Mouse (Mus musculus): ENCODE data around the gene Pfkfb4.

Pfkfb4 gene

DNA sequence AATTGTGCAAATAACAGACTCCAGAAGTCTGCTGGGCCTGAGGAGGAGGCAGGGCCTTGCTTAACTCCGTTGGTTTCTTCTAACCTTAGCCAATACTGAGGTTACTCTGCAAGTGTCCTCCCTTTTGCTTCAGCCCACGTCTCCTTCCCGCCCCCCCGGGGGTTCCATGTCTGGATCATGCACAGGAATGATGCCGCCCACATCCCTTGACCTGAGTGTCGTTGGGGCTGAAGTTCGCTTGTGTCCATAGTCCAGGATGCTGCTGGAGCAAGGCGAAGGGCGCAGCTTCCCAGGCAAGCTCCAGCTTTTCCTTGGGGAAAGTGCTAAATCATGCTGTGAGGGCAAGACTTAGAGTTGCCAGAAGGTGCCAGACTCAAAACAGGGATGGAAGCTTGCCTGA, 4.8 kb downstream of the Pfkfb4 start:
- DNase-seq (ENCODE audit: low spot score), result peak; percentile 76

DNA sequence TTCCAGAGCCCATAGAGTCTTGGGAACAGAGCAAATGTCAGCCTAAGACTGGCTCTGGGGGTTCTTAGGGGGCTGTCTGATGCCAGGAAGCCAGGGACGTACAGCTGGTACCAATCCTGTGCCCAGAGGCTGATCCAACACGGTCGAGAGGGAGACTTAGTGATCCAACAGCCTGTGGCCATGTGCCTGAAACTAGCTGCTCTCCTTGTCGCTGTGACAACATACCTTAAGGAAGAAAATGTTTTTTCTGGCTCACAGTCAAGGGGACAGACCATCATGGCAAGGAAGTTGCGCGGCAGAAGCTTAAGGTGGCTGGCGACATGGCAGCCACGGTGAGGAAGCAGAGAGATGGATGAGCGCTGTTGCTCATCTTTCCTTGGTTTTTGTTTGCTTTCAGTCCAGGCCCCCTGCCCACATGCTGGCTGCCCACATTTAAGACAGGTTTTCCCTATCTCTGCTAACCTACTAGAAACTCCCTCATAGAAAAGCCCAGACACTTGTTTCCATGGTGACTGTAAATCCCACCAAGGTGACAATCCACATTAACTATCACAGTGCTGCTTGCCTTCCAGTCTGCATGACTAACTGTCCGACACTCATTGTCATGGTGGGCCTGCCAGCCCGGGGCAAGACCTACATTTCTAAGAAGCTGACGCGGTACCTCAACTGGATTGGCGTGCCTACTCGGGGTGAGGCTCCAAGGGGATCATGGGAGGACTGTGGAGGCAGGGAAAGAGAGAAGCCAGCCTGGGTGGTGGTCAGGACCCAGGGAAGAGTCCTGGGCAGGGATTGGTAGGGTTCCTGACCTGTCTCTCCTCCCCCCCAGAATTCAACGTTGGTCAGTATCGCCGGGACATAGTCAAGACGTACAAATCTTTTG, 6.9 kb downstream of the Pfkfb4 start:
- no peak for DNase-seq (ENCODE audit: low spot score)

DNA sequence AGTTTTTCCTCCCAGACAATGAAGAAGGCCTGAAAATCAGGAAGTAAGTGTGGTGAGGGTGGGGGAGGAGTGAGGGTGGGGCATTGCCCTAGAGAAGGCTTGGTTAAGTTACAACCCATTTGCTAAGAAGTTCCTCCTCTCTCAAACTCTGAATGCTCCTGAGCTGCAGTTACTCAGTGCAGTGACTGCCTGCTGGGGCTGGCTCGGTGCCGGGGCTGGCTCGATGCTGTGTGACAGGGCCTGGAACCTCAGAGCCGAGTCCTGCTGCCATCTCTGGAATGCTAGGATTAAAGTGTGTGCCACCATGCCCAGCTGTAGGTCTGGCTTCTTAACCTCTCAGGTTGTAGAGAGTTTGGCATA, 7.6 kb downstream of the Pfkfb4 start:
- DNase-seq (ENCODE audit: low spot score), result no peak

DNA sequence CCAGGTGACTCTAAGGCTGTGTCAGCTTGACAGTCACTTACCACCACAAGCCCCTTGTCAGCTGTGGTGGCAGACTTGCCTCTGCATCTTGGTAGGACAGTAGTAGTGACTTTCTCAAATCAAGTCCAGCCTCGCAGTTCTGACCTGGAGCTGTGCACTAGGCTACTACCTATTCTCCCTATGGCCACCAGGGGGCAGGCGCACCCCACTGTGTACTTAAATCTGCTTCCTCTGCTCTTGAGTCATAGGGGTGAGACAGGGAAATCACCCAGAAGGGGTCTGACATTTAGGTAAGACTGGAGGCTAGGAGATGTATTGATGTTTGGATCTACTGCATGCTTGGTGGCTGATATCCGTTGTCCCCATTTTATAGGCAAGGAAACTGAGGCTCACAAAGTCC, 9.1 kb downstream of the Pfkfb4 start:
- peak; percentile 54 for DNase-seq (ENCODE audit: low spot score)

DNA sequence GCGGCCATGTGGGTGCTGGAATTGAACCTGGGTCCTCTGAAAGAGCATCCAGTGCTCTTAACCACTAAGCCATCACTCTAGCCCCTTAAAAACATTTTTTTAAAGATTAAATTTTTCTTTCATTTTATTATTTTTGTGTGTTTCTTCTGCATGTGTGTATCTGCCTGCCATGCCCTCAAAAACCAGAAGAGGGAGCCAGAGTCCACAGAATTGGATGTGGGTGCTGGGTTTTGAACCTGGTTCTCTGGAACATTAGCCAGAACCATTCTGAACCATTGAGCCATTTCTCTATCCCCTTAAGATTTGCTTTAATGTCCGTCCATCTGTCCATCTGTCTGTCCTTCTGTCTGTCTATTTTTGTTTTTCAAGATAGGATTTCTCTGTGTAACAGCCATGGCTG, 11.6 kb downstream of the Pfkfb4 start:
- no peak for DNase-seq (ENCODE audit: low spot score)

DNA sequence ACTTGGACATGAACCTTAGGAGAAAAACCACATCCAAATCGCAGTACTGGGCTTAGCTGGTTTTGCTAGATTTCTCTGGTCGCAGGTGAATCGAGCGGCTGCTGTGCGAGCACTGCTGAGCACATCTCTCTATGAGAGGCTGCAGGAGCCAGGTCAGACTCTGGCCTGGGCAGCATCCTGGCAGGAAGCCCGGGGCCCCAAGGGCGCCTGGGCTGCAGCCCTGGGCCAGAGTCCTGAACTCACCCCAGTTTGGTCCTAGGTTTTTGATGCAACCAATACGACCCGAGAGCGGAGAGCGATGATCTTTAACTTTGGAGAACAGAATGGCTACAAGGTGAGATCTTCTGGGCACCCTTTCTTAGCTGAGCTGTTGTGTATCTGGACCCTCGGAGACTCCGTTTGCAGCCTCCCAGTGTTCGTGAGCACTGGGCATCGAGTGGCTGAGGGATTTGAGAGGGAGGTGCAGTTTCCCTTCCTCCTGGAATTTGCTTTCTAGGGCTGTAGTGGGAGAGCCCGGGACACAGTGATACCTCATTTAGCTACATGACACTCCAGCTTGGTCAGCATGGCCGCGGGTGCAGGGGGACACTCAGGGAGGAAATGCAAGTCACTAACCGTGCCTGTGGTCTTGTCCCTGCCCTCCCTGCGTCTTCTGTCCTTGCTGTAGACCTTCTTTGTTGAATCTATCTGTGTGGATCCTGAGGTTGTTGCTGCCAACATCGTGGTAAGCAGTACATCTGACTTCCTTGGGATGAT, 15.6 kb downstream of the Pfkfb4 start:
- DNase-seq (ENCODE audit: low spot score), result no peak

DNA sequence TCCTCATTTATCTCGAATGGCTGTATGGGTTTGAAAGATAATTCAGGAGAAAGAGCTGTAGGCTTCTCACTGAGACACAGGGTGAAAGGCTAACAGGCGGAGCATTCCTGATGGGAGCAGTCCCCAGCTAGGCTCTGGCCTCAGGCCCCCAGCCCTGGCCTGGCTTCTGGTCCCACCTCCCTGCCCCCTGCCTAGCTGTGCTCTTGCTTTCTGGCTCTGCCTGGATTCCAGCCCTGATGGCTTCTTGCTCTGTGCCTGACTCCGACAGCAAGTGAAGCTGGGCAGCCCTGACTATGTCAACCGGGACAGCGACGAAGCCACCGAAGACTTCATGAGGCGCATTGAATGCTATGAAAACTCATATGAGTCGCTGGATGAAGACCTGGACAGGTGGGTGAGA, 16.5 kb downstream of the Pfkfb4 start:
- no peak for DNase-seq (ENCODE audit: low spot score)

DNA sequence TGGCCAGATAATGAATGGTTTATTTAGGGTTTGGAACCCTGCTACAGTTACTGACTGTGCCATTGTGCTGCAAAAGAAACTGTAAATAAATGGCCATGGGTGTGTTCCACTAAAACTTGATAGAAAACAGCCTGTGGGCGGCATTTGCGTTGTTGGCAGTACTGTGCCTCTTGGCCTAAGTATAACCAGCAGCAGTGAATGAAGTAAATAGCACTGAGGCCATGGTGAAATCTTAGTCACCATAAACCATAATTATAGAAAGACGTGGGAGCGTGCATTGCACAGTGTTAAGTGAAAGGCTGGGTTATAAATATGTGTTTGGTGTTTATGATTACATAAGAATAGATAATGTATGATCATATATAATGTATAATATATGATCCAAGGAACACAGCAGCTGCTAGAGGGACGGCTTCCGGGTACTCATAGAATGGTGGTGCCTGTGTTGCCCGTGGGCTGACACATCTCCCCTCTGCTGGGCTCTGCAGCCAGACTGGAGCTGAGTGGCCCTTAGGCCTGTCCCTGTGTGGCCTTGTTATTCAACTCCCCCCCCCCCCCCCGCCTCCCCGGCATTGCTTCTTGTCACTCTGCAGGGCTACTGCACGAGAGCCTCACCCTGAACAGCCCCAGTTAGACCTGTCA, 17.5 kb downstream of the Pfkfb4 start:
- DNase-seq (ENCODE audit: low spot score), result no peak

DNA sequence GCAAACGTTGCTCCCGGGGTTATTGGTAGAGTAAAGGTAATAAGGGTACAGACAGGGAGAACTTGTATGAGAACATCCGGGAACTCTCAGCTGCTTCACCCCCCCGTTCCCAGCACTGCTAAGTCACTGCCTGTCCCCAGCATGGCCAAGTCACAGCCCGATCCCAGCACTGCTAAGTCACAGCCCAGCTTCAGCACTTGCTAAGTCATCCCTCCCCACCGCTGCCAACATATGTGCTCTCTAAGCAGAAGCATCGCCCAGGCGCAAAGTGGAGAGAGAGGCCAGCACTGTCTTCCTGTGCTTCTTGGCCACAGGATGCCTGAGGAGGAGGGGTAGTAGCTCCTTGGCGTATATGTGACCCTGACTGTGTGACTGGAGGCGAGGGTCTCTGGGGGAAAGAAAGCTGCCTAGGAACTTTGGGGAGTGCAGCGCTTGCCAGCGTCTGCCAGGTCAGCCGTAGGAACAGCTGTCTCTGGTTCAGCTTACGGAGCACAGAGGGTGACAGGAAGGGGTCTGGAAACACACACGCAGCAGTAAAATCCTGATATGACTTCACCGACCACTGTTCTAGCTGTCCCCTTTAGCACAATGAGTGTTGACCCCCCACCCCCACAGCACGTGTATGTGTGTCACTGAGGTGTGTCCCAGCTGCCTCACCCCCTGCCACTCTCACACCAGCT, 18.2 kb downstream of the Pfkfb4 start:
- DNase-seq (ENCODE audit: low spot score), result no peak

DNA sequence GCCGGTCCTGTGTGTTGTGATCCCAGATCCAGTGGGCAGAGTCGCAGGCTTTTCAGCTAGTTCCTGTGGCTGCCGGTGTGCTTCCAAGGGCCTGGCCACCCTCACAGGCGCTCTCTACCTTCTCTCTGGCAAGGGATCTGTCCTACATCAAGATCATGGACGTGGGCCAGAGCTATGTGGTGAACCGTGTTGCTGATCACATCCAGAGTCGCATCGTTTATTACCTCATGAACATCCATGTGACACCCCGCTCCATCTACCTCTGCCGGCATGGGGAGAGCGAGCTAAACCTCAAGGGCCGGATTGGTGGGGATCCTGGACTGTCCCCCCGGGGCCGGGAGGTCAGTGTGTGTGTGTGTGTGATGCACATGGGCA, 18.7 kb downstream of the Pfkfb4 start:
- no peak for DNase-seq (ENCODE audit: low spot score)

DNA sequence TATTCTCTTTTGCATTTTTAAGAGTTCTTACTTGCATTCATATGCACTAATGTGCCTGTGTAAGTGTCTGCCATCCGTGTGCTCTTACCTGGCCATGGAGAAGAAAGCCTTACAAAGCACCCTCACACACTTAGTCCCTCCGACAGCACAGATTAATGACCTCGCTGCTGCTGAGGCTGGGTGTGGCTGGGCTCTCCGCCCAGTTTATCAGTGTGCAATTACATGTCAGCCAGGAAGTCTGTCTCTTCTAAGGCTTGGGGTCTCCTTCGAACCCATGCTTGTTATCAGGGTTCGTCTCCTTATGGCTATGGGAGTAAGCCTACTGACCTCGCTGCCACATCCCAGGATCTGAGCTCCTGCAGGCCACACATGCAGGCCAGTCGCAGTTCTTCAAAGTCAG, 23.8 kb downstream of the Pfkfb4 start:
- DNase-seq (ENCODE audit: low spot score), result no peak

DNA sequence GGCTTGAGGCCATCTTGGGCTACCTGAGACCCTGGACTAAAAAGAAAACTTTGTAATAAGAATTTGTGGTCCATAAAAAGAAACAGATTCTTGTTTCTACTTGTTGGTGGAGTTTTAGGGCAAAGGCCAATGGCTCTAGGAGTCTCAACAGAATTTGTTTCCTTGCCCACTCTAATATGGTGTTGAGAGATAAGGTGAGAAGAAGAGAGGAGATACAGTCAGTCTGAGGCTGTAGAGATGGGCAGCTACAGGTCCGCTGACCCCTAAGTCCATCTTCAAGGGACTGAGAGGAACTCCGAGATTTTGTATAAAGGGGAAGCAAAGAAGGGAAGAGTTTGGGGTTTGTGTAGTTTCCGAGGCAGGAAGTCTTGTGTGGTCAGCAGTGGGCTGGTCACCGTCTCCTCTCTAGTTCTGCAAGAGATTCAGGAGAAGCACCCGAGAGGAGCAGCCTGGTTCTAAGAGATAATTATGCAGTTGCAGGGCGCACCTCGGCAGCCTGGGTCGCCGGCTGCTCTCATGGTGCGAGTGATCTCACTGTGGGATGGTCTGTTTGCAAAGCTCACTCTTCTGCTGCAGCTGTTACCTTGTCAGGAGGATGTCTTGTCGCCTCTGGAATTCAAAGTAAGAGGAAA, 25.5 kb downstream of the Pfkfb4 start:
- no peak for DNase-seq (ENCODE audit: low spot score)

DNA sequence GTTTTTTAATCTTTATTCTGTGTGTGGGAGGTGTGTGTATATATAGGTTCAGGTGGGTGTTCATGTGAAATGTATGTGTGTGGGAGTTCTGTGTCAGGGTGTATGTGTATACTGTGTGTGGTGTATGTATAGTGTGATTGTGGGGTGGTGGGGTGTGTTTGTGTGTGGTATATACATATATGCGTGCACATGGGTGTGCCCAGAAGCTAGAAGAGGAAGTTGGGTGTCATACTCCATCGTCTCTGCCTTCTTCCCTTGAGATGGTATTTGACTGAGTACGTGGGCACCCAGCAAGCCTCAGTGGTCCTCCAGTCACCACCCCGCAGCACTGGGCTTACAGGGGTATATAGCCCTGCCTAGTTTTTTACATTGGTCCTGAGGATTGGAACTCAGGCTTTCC, 29.9 kb downstream of the Pfkfb4 start:
- no peak for DNase-seq (ENCODE audit: low spot score)

DNA sequence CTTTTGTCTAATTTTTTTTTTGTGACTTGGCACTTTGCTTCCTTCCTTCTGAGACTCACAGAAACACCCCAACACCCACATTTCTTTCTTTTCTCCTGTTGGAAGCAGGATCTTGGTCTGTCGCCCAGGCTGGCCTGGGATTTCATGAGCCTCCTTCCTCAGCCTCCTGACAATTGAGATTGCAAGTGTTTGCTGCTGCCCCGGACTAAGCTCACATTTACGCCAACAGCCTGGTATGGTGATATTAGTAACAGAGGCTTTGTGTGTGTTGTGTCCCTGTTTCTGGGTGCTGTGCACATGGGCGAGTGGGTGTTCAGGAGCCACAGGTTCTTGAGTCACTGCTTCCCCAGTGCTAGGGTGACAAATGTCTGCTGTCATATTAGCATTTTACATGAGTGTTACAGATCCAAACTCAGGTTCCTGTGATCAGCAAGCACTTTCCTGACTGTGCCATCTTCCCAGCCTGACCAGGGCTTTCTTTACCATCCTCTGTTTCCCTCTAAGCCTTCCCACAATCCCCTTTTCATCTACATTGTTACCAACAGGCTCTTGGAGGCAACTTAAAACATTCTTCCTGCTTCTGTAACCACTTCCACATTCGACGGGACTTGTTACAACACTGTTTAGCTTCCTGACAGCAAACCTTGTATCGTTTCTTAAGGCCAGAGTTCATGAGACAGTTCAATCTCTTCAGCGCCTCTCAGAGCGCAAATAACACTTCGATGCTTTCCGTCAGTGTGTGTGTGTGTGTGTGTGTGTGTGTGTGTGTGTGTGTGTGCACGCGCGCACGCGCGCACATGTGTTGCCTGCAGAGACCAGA, 31.5 kb downstream of the Pfkfb4 start:
- DNase-seq (ENCODE audit: low spot score), result no peak

DNA sequence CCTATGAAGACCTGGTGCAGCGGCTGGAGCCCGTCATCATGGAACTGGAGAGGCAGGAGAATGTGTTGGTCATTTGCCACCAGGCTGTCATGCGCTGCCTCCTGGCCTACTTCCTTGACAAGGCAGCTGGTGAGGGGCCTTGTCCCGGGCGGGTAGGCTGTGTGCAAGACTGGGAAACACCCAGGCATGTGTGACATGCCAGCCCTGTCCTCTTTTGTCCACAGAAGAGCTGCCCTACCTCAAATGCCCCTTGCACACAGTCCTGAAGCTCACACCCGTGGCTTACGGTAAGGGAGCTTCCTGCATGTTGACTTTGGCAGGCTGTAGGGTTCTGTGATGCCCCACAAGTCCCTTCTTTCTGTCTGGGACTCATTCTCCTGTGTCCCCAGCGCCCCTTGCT, 35.9 kb downstream of the Pfkfb4 start:
- no peak for DNase-seq (ENCODE audit: low spot score)

DNA sequence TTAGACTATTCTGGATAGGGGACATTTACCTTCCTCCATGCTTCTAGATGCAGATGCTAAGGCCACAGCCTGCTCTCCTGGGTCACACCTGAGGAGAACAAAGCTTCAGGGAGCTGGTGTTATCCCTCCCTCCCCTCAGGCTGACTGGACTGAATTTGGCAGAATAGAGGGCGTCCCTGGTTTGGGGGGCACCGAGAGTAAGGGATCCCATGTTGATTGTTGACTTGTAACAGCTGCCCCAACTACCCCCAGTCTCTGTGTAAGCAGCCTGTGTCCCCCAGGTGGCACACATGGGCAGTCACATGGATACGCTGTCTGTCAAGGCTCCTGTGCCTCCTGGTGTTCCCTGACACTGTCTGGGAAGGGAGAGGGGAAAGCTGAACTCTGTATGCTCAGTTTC, 36.8 kb downstream of the Pfkfb4 start:
- no peak for DNase-seq (ENCODE audit: low spot score)

DNA sequence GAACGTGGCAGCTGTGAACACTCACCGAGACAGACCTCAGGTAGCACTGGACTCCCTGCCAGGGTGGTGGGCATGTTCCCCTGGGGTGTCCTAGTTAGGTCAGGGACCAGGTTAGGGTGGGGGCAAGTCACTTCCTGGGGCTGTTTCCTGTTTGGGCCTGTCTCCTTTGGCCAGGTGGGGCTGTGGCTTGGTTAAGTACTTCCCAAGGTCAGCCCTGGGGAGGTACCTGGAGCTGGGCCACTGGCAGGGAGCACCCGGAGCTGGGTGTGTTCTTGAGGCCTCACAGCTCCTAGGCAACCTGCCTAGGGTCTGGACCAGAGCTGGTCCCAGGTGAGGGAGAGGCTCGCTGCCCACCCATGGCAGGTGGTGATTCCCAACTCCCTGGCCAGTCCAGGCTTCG, 37.3 kb downstream of the Pfkfb4 start:
- no peak for DNase-seq (ENCODE audit: low spot score)

DNA sequence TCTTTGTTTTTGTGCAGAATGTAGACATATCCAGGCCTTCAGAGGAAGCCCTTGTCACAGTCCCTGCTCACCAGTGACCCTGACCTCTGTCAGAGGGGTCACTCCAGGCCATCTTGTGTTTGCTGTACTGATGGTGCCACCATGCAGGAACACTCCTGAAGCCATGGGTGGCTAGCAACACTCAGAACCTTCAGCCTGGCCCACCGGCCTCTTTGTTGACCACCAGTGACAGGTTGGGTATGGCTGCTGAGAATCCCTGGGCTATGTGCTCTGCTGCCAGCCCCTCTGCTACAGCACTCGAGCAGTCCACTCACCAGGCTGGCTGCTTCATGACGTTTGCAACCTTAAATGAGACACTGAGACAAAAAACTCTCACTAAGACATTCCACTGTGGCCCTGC, 38.7 kb downstream of the Pfkfb4 start:
- DNase-seq (ENCODE audit: low spot score), result no peak

DNA sequence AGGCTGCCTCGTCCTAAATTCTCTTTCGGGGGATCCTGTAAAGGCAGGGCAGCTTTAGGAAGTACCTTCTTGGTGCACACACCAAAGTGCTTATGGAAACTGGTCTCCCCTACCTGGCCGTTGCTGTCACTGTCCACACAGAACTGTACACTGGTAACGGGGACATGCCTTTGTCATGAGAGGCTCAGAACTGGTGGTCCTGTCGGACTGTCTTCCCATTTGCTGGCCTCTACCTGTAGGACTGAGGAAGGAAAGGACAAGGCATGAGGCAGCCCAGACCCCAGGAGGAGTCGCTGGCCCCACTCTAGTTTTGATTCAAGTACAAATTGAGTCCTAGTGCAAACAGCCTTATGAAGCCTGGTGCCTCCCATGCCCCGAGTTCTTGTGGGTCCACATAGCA, 39.4 kb downstream of the Pfkfb4 start:
- no peak for DNase-seq (ENCODE audit: low spot score)

DNA sequence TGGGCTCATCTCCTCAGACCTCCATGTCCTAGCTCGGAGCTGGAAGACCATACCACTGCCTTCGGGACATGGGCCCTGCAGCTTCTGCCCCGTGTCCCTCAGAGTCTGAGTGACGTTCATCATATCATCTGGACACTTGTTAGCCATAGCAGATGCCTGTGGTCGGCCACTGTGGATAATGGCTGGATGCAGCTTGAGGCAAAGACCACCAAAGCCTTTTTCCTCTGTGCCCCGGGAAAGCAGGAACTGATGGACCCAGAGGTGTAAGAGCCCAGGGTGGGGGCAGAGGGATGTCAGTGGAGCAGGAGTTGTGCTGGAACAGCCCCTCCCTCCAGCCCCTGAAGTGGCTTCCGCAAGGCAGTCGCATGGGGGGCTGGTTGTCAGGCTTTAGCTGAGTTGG, 40.1 kb downstream of the Pfkfb4 start:
- DNase-seq (ENCODE audit: low spot score), result no peak

DNA sequence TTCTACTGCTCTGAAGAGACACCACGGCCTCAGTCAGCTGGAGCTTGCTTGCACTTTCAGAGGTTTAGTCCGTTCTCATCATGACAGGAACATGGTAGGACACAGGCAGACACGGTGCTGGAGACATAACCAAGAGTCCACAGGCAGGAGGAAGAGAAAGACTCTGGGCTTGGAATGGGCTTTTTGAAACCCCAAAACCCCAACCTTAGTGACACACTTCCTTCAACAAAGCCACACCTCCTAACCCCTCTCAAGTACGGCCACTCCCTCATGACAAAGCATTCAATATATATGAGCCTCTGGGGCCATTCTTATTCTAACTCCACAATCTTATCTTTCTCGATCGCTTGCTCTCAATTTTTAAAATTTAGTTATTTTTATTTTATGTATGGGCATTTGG, 40.9 kb downstream of the Pfkfb4 start:
- no peak for DNase-seq (ENCODE audit: low spot score)

All from yolk sac, embryonic 10.5 days (tissue).